Mouse (Mus musculus): Measurements from ENCODE around the gene Sf3b5. TPM values are rescaled to one million over a fixed set of nuclear protein-coding genes. Genes with fewer than 3 reads are reported as not detected.

Gene Sf3b5
- polyA plus RNA-seq, 1 experiment from 2014 or later: 35.4 TPM

- Histone ChIP-seq H3K4me3 (replicated peaks) (no peak overlapping the region), H3K4me1 (no peaks in the 10 kb centered on the region), H3K27me3 (no peaks in the 10 kb centered on the region), H3K9me3 (replicated peaks) (no peaks in the 10 kb centered on the region), H3K9ac (no peak overlapping the region), H3K4me2 (replicated peaks) (no peak overlapping the region), H3K27ac (replicated peaks) (no peak overlapping the region), H3K36me3 (no peaks in the 10 kb centered on the region)
- ATAC-seq (ENCODE audit: insufficient number of reproducible peaks, low FRiP score, low TSS enrichment, low read depth): no peak
- WGBS: 85% methylated on average over 11 of the region's 11 CpGs
Measured at GRCm38 (mm10) chr10:13044659-13045058, 39.5 kb downstream of the Sf3b5 start.

- ATAC-seq (ENCODE audit: insufficient number of reproducible peaks, low FRiP score, low TSS enrichment, low read depth): no peak
- no peaks in the 10 kb centered on the region for H3K4me1 ChIP-seq
- WGBS: 31% methylated on average over 4 of the region's 4 CpGs
- no peaks in the 10 kb centered on the region for H3K9me3 ChIP-seq (replicated peaks)
- H3K36me3 ChIP-seq: no peaks in the 10 kb centered on the region
- H3K4me2 ChIP-seq (replicated peaks): no peak overlapping the region
- no peaks in the 10 kb centered on the region for H3K27me3 ChIP-seq
- no peak overlapping the region for H3K4me3 ChIP-seq (replicated peaks)
- no peak overlapping the region for H3K27ac ChIP-seq (replicated peaks)
- H3K9ac ChIP-seq: no peak overlapping the region
Measured at GRCm38 (mm10) chr10:13047816-13048215, 42.7 kb downstream of the Sf3b5 start.

- H3K36me3 ChIP-seq: no peaks in the 10 kb centered on the region
- H3K4me3 ChIP-seq (replicated peaks): no peak overlapping the region
- no peak overlapping the region for H3K4me2 ChIP-seq (replicated peaks)
- H3K27me3 ChIP-seq: peaks cover 21% of the 10 kb centered on the region
- H3K9me3 ChIP-seq (replicated peaks): no peaks in the 10 kb centered on the region
- no peak overlapping the region for H3K9ac ChIP-seq
- WGBS: 75% methylated on average over 6 of the region's 6 CpGs
- H3K27ac ChIP-seq (replicated peaks): no peak overlapping the region
- no peak for ATAC-seq (ENCODE audit: insufficient number of reproducible peaks, low FRiP score, low TSS enrichment, low read depth)
- H3K4me1 ChIP-seq: peaks cover 12% of the 10 kb centered on the region
Measured at GRCm38 (mm10) chr10:13056863-13057381, 51.8 kb downstream of the Sf3b5 start.

Other genes starting within 250 kb of the Sf3b5 start
- gene Utrn, start 136.0 kb upstream of the Sf3b5 start, polyA plus RNA-seq (2015; fragmentation: Nextera tagmentation; extraction: Ambion mirVana): 89.8 and 93.2 TPM in 2 replicates
- gene Stx11, start 41.0 kb upstream of the Sf3b5 start, polyA plus RNA-seq (2015; fragmentation: Nextera tagmentation; extraction: Ambion mirVana): 5.6 and 6.8 TPM in 2 replicates
- 220 and 243 TPM in 2 replicates for gene Plagl1, start 55.2 kb downstream of the Sf3b5 start, polyA plus RNA-seq (2015; fragmentation: Nextera tagmentation; extraction: Ambion mirVana)
- gene Zc2hc1b, start 172.7 kb downstream of the Sf3b5 start, polyA plus RNA-seq (2015; fragmentation: Nextera tagmentation; extraction: Ambion mirVana): not detected in 2 replicates
- 69.2 and 70.2 TPM in 2 replicates for gene Ltv1, start 187.8 kb downstream of the Sf3b5 start, polyA plus RNA-seq (2015; fragmentation: Nextera tagmentation; extraction: Ambion mirVana)

Measured in embryonic facial prominence, embryonic 15.5 days (tissue).